Mouse (Mus musculus) limb, embryonic 14.5 days (tissue): ENCODE measurements around the gene Psmd13. TPM values are rescaled to one million over a fixed set of nuclear protein-coding genes. Genes with fewer than 3 reads are reported as not detected.

ENCODE experiments used
- ATAC-seq: fragments of 200-750 bp; cut with Nextera tagmentation; 2 replicates; pipeline ENCODE4 v1.8.0; 2017; ENCODE audit warnings: low read depth, moderate number of reproducible peaks, moderate TSS enrichment; ENCODE audit not compliant: low FRiP score
- DNase-seq: peaks from one replicate; pipeline ENCODE4 v3.0.0-alpha.2; 2015; ENCODE audit warnings: low spot score
- H3K27ac ChIP-seq: fragments of 300-500 bp; sonication (generic); replicated peaks from 2 replicates; pipeline ENCODE4 v1.5.1; 2014; ENCODE audit warnings: low read depth, mild to moderate bottlenecking, low read length, moderate library complexity, mixed read lengths
- H3K27me3 ChIP-seq: fragments of 300-500 bp; sonication (generic); 2 replicates; pipeline ENCODE4 v1.6.1; 2014; ENCODE audit warnings: low read length, mixed read lengths; ENCODE audit not compliant: control insufficient read depth, insufficient read depth
- H3K36me3 ChIP-seq: fragments of 300-500 bp; sonication (generic); 2 replicates; pipeline ENCODE4 v1.6.1; 2014; ENCODE audit warnings: mild to moderate bottlenecking, low read length, moderate library complexity, mixed read lengths; ENCODE audit not compliant: control insufficient read depth, insufficient read depth
- H3K4me1 ChIP-seq: fragments of 300-500 bp; sonication (generic); 2 replicates; pipeline ENCODE4 v1.6.1; 2014; ENCODE audit warnings: antibody characterized with exemption, low read length, mixed read lengths; ENCODE audit not compliant: control insufficient read depth, insufficient read depth
- H3K4me2 ChIP-seq: fragments of 300-500 bp; sonication (generic); replicated peaks from 2 replicates; pipeline ENCODE4 v1.6.1; 2014; ENCODE audit warnings: low read depth, mild to moderate bottlenecking, low read length, moderate library complexity; ENCODE audit not compliant: severe bottlenecking
- H3K4me3 ChIP-seq: fragments of 300-500 bp; sonication (generic); replicated peaks from 2 replicates; pipeline ENCODE4 v1.5.1; 2014; ENCODE audit warnings: low read length
- H3K9ac ChIP-seq: fragments of 300-500 bp; sonication (generic); 2 replicates; pipeline ENCODE4 v1.6.1; 2014; ENCODE audit warnings: mild to moderate bottlenecking, low read depth, low read length, moderate library complexity; ENCODE audit not compliant: severe bottlenecking
- H3K9me3 ChIP-seq: fragments of 300-500 bp; sonication (generic); 2 replicates; pipeline ENCODE4 v1.6.1; 2016; ENCODE audit warnings: low read length; ENCODE audit not compliant: control insufficient read depth
- POLR2A ChIP-seq: fragments of 200-500 bp; IDR thresholded peaks from 2 replicates; pipeline ENCODE4 v1.8.0; 2012; ENCODE audit warnings: inconsistent platforms, mild to moderate bottlenecking, moderate library complexity, borderline replicate concordance; ENCODE audit not compliant: insufficient read depth, insufficient read length; ENCODE audit errors: extremely low read depth
- WGBS: fragments of 180-500 bp; shearing (Covaris S2); extraction: QIAGEN DNeasy Blood & Tissue Kit; methylation state at CpG from one replicate; pipeline ENCODE4 v1.1.7; 2014; 5-methylcytosine and 5-hydroxymethylcytosine counted together
- polyA plus RNA-seq, 2 experiments: library from polyadenylated mRNA; depleted of rRNA in 1 of 2; stranded (reverse) in 1 of 2; unstranded in 1 of 2; fragments of >200 nt; fragmentation: Nextera tagmentation in 1 of 2; extraction: Ambion mirVana in 1 of 2; gene quantifications; 2 replicates each; pipeline versions ENCODE4 v1.2.1 to v1.2.3; 2012 to 2014

The Psmd13 gene
- polyA plus RNA-seq, 2 experiments: 113 to 133 TPM

DNA sequence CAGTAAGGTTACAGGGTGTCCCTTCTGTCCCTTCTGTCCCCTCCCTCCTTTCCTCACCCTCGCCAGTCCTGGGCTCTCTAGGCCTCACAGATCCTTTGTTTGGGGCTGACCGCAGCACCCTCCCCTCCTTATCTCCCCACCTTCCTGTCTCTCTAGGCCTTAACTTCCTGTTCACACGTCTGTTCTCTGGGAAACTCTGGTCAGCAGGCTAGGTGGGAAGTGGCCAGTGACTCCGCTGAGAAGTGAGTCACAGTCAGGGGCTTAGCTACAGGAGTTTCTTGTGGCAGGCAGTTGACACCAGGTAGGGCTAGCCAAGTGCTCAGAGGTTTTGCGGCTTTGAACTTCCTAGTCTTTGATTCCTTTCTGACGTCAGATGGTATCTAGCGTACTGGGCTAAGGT is 65.2 kb downstream of the Psmd13 start:
- TF ChIP-seq POLR2A: no peak
- DNase-seq (no peak), ATAC-seq (no peak)
- Histone ChIP-seq H3K4me1 (peaks cover 28% of the 10 kb centered on the region), H3K9me3 (no peaks in the 10 kb centered on the region), H3K9ac (no peak overlapping the region), H3K27me3 (no peaks in the 10 kb centered on the region), H3K36me3 (peaks cover 55% of the 10 kb centered on the region), H3K4me3 (no peak overlapping the region), H3K27ac (no peak overlapping the region), H3K4me2 (no peak overlapping the region)
- 56% methylated on average over 7 of the region's 7 CpGs for WGBS

DNA sequence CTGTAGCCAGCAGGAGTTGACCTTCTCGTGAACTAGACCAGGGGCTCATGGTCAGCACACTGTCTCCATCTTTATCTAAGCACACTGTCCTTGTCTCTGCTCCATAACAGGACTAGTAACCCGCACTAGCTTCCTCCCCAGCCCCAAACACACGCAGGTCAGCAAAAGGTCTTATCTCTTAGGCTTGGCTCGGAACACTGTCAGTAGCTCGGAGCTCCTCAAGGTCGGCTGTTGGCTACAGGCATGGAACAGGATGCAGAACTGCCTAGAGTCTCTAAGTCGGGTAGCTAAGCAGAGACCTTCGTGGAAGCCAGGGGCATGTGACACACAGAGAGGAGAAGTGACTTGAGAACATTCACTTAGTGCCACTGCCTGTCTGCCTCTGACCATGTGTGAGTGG is 66.4 kb downstream of the Psmd13 start:
- Histone ChIP-seq H3K4me1 (peaks cover 31% of the 10 kb centered on the region), H3K36me3 (peaks cover 66% of the 10 kb centered on the region), H3K27ac (no peak overlapping the region), H3K27me3 (no peaks in the 10 kb centered on the region), H3K9me3 (no peaks in the 10 kb centered on the region), H3K4me2 (no peak overlapping the region), H3K4me3 (no peak overlapping the region), H3K9ac (no peak overlapping the region)
- no peak for DNase-seq
- no peak for ATAC-seq
- WGBS: 92% methylated on average over 8 of the region's 8 CpGs
- no peak for TF ChIP-seq POLR2A

Other genes starting within 250 kb of the Psmd13 start
- gene Olfr53, start 235.5 kb upstream of the Psmd13 start, polyA plus RNA-seq (2012; rRNA removed): not detected in 2 replicates
- gene Olfr53, start 235.5 kb upstream of the Psmd13 start, polyA plus RNA-seq (2014; fragmentation: Nextera tagmentation; extraction: Ambion mirVana): not detected in 2 replicates
- gene Olfr539, start 222.0 kb upstream of the Psmd13 start, polyA plus RNA-seq (2012; rRNA removed): 0.19 and 0.20 TPM in 2 replicates
- 0.03 TPM in 1 of 2 replicates, not detected in the other for gene Olfr539, start 222.0 kb upstream of the Psmd13 start, polyA plus RNA-seq (2014; fragmentation: Nextera tagmentation; extraction: Ambion mirVana)
- gene Olfr45, start 200.0 kb upstream of the Psmd13 start, polyA plus RNA-seq (2012; rRNA removed): 0.04 and 0.06 TPM in 2 replicates
- not detected in 2 replicates for gene Olfr45, start 200.0 kb upstream of the Psmd13 start, polyA plus RNA-seq (2014; fragmentation: Nextera tagmentation; extraction: Ambion mirVana)
- not detected in 2 replicates for gene Olfr541, start 184.7 kb upstream of the Psmd13 start, polyA plus RNA-seq (2012; rRNA removed)
- gene Olfr541, start 184.7 kb upstream of the Psmd13 start, polyA plus RNA-seq (2014; fragmentation: Nextera tagmentation; extraction: Ambion mirVana): not detected in 2 replicates
- gene Cyp2e1, start 118.2 kb upstream of the Psmd13 start, polyA plus RNA-seq (2012; rRNA removed): 0.05 and 0.12 TPM in 2 replicates
- gene Cyp2e1, start 118.2 kb upstream of the Psmd13 start, polyA plus RNA-seq (2014; fragmentation: Nextera tagmentation; extraction: Ambion mirVana): not detected in 2 replicates
- 0.39 and 0.55 TPM in 2 replicates for gene Syce1, start 94.1 kb upstream of the Psmd13 start, polyA plus RNA-seq (2012; rRNA removed)
- 0.54 and 0.66 TPM in 2 replicates for gene Syce1, start 94.1 kb upstream of the Psmd13 start, polyA plus RNA-seq (2014; fragmentation: Nextera tagmentation; extraction: Ambion mirVana)
- gene Zfp941, start 59.8 kb upstream of the Psmd13 start, polyA plus RNA-seq (2012; rRNA removed): 0.83 and 0.93 TPM in 2 replicates
- 1.3 and 1.5 TPM in 2 replicates for gene Zfp941, start 59.8 kb upstream of the Psmd13 start, polyA plus RNA-seq (2014; fragmentation: Nextera tagmentation; extraction: Ambion mirVana)
- 1.2 and 2.5 TPM in 2 replicates for gene Urah, start 47.0 kb upstream of the Psmd13 start, polyA plus RNA-seq (2012; rRNA removed)
- 6.2 and 9.0 TPM in 2 replicates for gene Urah, start 47.0 kb upstream of the Psmd13 start, polyA plus RNA-seq (2014; fragmentation: Nextera tagmentation; extraction: Ambion mirVana)
- gene Scgb1c1, start 36.4 kb upstream of the Psmd13 start, polyA plus RNA-seq (2012; rRNA removed): not detected in 2 replicates
- not detected in 2 replicates for gene Scgb1c1, start 36.4 kb upstream of the Psmd13 start, polyA plus RNA-seq (2014; fragmentation: Nextera tagmentation; extraction: Ambion mirVana)
- gene Odf3, start 34.2 kb upstream of the Psmd13 start, polyA plus RNA-seq (2012; rRNA removed): 0.04 TPM in 2 replicates
- gene Odf3, start 34.2 kb upstream of the Psmd13 start, polyA plus RNA-seq (2014; fragmentation: Nextera tagmentation; extraction: Ambion mirVana): not detected in 2 replicates
- gene Gm45785, start 25.6 kb upstream of the Psmd13 start, polyA plus RNA-seq (2012; rRNA removed): 0.12 TPM in 1 of 2 replicates, not detected in the other
- gene Gm45785, start 25.6 kb upstream of the Psmd13 start, polyA plus RNA-seq (2014; fragmentation: Nextera tagmentation; extraction: Ambion mirVana): not detected in 2 replicates
- 70.3 and 82.0 TPM in 2 replicates for gene Ric8a, start 25.0 kb upstream of the Psmd13 start, polyA plus RNA-seq (2012; rRNA removed)
- 74.0 and 78.9 TPM in 2 replicates for gene Ric8a, start 25.0 kb upstream of the Psmd13 start, polyA plus RNA-seq (2014; fragmentation: Nextera tagmentation; extraction: Ambion mirVana)
- 45.0 and 48.2 TPM in 2 replicates for gene Bet1l, start 24.4 kb upstream of the Psmd13 start, polyA plus RNA-seq (2012; rRNA removed)
- gene Bet1l, start 24.4 kb upstream of the Psmd13 start, polyA plus RNA-seq (2014; fragmentation: Nextera tagmentation; extraction: Ambion mirVana): 75.1 and 92.8 TPM in 2 replicates
- 28.3 and 33.1 TPM in 2 replicates for gene Sirt3, start 341 bp downstream of the Psmd13 start, polyA plus RNA-seq (2012; rRNA removed)
- 20.1 and 22.3 TPM in 2 replicates for gene Sirt3, start 341 bp downstream of the Psmd13 start, polyA plus RNA-seq (2014; fragmentation: Nextera tagmentation; extraction: Ambion mirVana)
- 14.2 and 14.5 TPM in 2 replicates for gene Cox8b, start 18.5 kb downstream of the Psmd13 start, polyA plus RNA-seq (2012; rRNA removed)
- 17.2 and 32.5 TPM in 2 replicates for gene Cox8b, start 18.5 kb downstream of the Psmd13 start, polyA plus RNA-seq (2014; fragmentation: Nextera tagmentation; extraction: Ambion mirVana)
- 0.05 TPM in 2 replicates for gene Nlrp6, start 38.9 kb downstream of the Psmd13 start, polyA plus RNA-seq (2012; rRNA removed)
- 0.08 TPM in 1 of 2 replicates, not detected in the other for gene Nlrp6, start 38.9 kb downstream of the Psmd13 start, polyA plus RNA-seq (2014; fragmentation: Nextera tagmentation; extraction: Ambion mirVana)
- 52.8 and 68.8 TPM in 2 replicates for gene Pgghg, start 59.4 kb downstream of the Psmd13 start, polyA plus RNA-seq (2012; rRNA removed)
- gene Pgghg, start 59.4 kb downstream of the Psmd13 start, polyA plus RNA-seq (2014; fragmentation: Nextera tagmentation; extraction: Ambion mirVana): 26.7 and 31.3 TPM in 2 replicates
- gene Ifitm5, start 68.3 kb downstream of the Psmd13 start, polyA plus RNA-seq (2012; rRNA removed): 30.9 and 34.4 TPM in 2 replicates
- gene Ifitm5, start 68.3 kb downstream of the Psmd13 start, polyA plus RNA-seq (2014; fragmentation: Nextera tagmentation; extraction: Ambion mirVana): 32.3 and 44.3 TPM in 2 replicates
- not detected in 2 replicates for gene Gm45717, start 74.0 kb downstream of the Psmd13 start, polyA plus RNA-seq (2012; rRNA removed)
- gene Gm45717, start 74.0 kb downstream of the Psmd13 start, polyA plus RNA-seq (2014; fragmentation: Nextera tagmentation; extraction: Ambion mirVana): not detected in 2 replicates
- 1,234 and 1,466 TPM in 2 replicates for gene Ifitm2, start 74.0 kb downstream of the Psmd13 start, polyA plus RNA-seq (2012; rRNA removed)
- gene Ifitm2, start 74.0 kb downstream of the Psmd13 start, polyA plus RNA-seq (2014; fragmentation: Nextera tagmentation; extraction: Ambion mirVana): 1,822 and 1,827 TPM in 2 replicates
- 68.1 and 115 TPM in 2 replicates for gene Ifitm1, start 85.3 kb downstream of the Psmd13 start, polyA plus RNA-seq (2012; rRNA removed)
- gene Ifitm1, start 85.3 kb downstream of the Psmd13 start, polyA plus RNA-seq (2014; fragmentation: Nextera tagmentation; extraction: Ambion mirVana): 55.4 and 66.7 TPM in 2 replicates
- 85.6 and 91.3 TPM in 2 replicates for gene Ifitm3, start 128.8 kb downstream of the Psmd13 start, polyA plus RNA-seq (2012; rRNA removed)
- 184 and 201 TPM in 2 replicates for gene Ifitm3, start 128.8 kb downstream of the Psmd13 start, polyA plus RNA-seq (2014; fragmentation: Nextera tagmentation; extraction: Ambion mirVana)
- gene Ifitm6, start 136.0 kb downstream of the Psmd13 start, polyA plus RNA-seq (2012; rRNA removed): 1.3 and 1.8 TPM in 2 replicates
- 1.2 and 1.7 TPM in 2 replicates for gene Ifitm6, start 136.0 kb downstream of the Psmd13 start, polyA plus RNA-seq (2014; fragmentation: Nextera tagmentation; extraction: Ambion mirVana)
- not detected in 2 replicates for gene Gm17387, start 147.2 kb downstream of the Psmd13 start, polyA plus RNA-seq (2012; rRNA removed)
- gene Gm17387, start 147.2 kb downstream of the Psmd13 start, polyA plus RNA-seq (2014; fragmentation: Nextera tagmentation; extraction: Ambion mirVana): not detected in 2 replicates
- 46.5 and 53.7 TPM in 2 replicates for gene B4galnt4, start 179.1 kb downstream of the Psmd13 start, polyA plus RNA-seq (2012; rRNA removed)
- 12.3 and 17.1 TPM in 2 replicates for gene B4galnt4, start 179.1 kb downstream of the Psmd13 start, polyA plus RNA-seq (2014; fragmentation: Nextera tagmentation; extraction: Ambion mirVana)
- gene Pkp3, start 196.2 kb downstream of the Psmd13 start, polyA plus RNA-seq (2012; rRNA removed): 37.6 and 38.8 TPM in 2 replicates
- gene Pkp3, start 196.2 kb downstream of the Psmd13 start, polyA plus RNA-seq (2014; fragmentation: Nextera tagmentation; extraction: Ambion mirVana): 62.4 and 65.9 TPM in 2 replicates
- gene Sigirr, start 218.6 kb downstream of the Psmd13 start, polyA plus RNA-seq (2012; rRNA removed): 2.5 and 3.1 TPM in 2 replicates
- 2.7 and 4.0 TPM in 2 replicates for gene Sigirr, start 218.6 kb downstream of the Psmd13 start, polyA plus RNA-seq (2014; fragmentation: Nextera tagmentation; extraction: Ambion mirVana)
- 6.3 and 8.0 TPM in 2 replicates for gene Ano9, start 235.8 kb downstream of the Psmd13 start, polyA plus RNA-seq (2012; rRNA removed)
- gene Ano9, start 235.8 kb downstream of the Psmd13 start, polyA plus RNA-seq (2014; fragmentation: Nextera tagmentation; extraction: Ambion mirVana): 3.6 and 4.3 TPM in 2 replicates
- gene Ptdss2, start 240.4 kb downstream of the Psmd13 start, polyA plus RNA-seq (2012; rRNA removed): 49.2 and 61.0 TPM in 2 replicates
- 67.8 and 68.6 TPM in 2 replicates for gene Ptdss2, start 240.4 kb downstream of the Psmd13 start, polyA plus RNA-seq (2014; fragmentation: Nextera tagmentation; extraction: Ambion mirVana)